Mouse (Mus musculus) liver, embryonic 12.5 days (tissue): Measurements from ENCODE around the gene Nop56. TPM values are rescaled to one million over a fixed set of nuclear protein-coding genes. Genes with fewer than 3 reads are reported as not detected.

ENCODE experiments used
- ATAC-seq: fragments of 200-750 bp; cut with Nextera tagmentation; 2 replicates; pipeline ENCODE4 v1.8.0; 2017; ENCODE audit warnings: moderate number of reproducible peaks, mild to moderate bottlenecking, moderate library complexity
- H3K27ac ChIP-seq: fragments of 300-500 bp; sonication (generic); 2 replicates; pipeline ENCODE4 v1.5.1; 2016; ENCODE audit warnings: mild to moderate bottlenecking
- H3K27me3 ChIP-seq: fragments of 300-500 bp; sonication (generic); replicated peaks from 2 replicates; pipeline ENCODE4 v1.6.1; 2016; ENCODE audit warnings: mild to moderate bottlenecking, moderate library complexity
- H3K36me3 ChIP-seq: fragments of 300-500 bp; sonication (generic); 2 replicates; pipeline ENCODE4 v1.6.1; 2016; ENCODE audit warnings: mild to moderate bottlenecking, moderate library complexity
- H3K4me1 ChIP-seq: fragments of 300-500 bp; sonication (generic); 2 replicates; pipeline ENCODE4 v1.6.1; 2016
- H3K4me2 ChIP-seq: fragments of 300-500 bp; sonication (generic); 2 replicates; pipeline ENCODE4 v1.6.1; 2016; ENCODE audit warnings: mild to moderate bottlenecking, moderate library complexity
- H3K4me3 ChIP-seq: fragments of 300-500 bp; sonication (generic); 2 replicates; pipeline ENCODE4 v1.5.1; 2016; ENCODE audit warnings: mild to moderate bottlenecking, moderate library complexity
- H3K9ac ChIP-seq: fragments of 300-500 bp; sonication (generic); 2 replicates; pipeline ENCODE4 v1.6.1; 2016; ENCODE audit warnings: mild to moderate bottlenecking, moderate library complexity
- H3K9me3 ChIP-seq: fragments of 300-500 bp; sonication (generic); replicated peaks from 2 replicates; pipeline ENCODE4 v1.6.1; 2016; ENCODE audit warnings: mild to moderate bottlenecking, moderate library complexity
- WGBS: fragments of 180-500 bp; shearing (Covaris S2); methylation state at CpG from one replicate; pipeline ENCODE4 v1.1.7; 2016; ENCODE audit not compliant: insufficient replicate concordance; 5-methylcytosine and 5-hydroxymethylcytosine counted together
- polyA plus RNA-seq: library from polyadenylated mRNA; unstranded; fragments of >200 nt; fragmentation: Nextera tagmentation; extraction: Ambion mirVana; gene quantifications from 2 replicates; pipeline ENCODE4 v1.2.1, GENCODE M21; 2016

Nop56 gene
- polyA plus RNA-seq, 1 experiment from 2014 or later: 389 TPM

DNA sequence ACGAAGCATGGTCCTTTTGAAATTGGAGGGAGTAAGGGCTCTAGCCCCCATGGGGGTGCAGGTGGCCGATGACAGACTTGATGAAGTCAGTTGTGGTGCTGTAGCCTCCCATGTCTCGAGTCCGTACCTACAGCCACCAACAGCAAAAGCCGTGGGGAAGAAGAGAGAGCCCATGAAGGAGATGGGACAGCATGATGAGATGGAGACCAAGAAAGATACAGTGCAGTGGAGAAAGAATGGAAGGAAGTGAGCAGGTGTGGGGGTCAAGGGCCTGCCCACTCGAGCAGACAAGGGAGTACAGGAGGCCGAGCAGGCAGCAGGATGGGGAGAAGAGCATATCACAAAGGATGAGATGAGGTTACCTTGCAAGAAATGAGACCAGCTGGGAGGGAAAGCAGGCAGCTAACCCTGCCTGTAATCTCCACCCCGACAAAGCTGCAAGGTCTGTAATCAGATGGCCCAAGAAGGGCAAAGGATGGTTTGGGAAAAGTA lies 5.4 kb downstream of the Nop56 start:
- H3K4me3 ChIP-seq: no peak overlapping the region
- peaks cover 76% of the 10 kb centered on the region for H3K36me3 ChIP-seq
- WGBS: 22% methylated on average over 8 of the region's 8 CpGs
- peak; percentile 3; the same call in 1 of the 2 replicates for ATAC-seq
- H3K4me1 ChIP-seq: peaks cover 66% of the 10 kb centered on the region
- no peaks in the 10 kb centered on the region for H3K9me3 ChIP-seq
- no peak overlapping the region for H3K4me2 ChIP-seq
- no peaks in the 10 kb centered on the region for H3K27me3 ChIP-seq
- H3K9ac ChIP-seq: no peak overlapping the region; the same call in 1 of the 2 replicates
- H3K27ac ChIP-seq: peak overlapping the region; percentile 31

DNA sequence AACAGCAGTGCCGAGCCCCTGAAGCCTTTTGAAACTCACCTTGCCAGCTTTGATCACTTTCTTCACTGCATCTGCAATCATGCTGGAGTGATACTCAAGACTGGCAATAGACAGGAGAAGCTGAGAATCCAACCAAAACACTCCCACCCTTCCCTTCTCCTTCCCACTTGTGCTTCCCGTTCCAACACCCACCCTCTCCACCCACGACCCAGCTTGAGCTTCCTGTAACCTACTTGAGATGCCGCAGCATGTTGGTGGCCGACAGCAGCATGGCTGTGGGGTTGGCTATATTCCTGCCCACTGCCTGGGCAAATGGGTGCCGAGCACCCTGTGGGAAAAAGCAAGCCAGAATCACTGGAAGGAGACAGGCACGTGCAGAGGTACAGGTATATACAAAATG lies 6.0 kb downstream of the Nop56 start:
- H3K27ac ChIP-seq: peak overlapping the region; percentile 31
- no peak overlapping the region for H3K9ac ChIP-seq
- H3K27me3 ChIP-seq: no peaks in the 10 kb centered on the region
- no peak overlapping the region for H3K4me2 ChIP-seq
- no peak overlapping the region for H3K4me3 ChIP-seq
- no peaks in the 10 kb centered on the region for H3K9me3 ChIP-seq
- WGBS: 60% methylated on average over 7 of the region's 7 CpGs
- ATAC-seq: no peak
- peaks cover 67% of the 10 kb centered on the region for H3K4me1 ChIP-seq
- H3K36me3 ChIP-seq: peaks cover 72% of the 10 kb centered on the region

DNA sequence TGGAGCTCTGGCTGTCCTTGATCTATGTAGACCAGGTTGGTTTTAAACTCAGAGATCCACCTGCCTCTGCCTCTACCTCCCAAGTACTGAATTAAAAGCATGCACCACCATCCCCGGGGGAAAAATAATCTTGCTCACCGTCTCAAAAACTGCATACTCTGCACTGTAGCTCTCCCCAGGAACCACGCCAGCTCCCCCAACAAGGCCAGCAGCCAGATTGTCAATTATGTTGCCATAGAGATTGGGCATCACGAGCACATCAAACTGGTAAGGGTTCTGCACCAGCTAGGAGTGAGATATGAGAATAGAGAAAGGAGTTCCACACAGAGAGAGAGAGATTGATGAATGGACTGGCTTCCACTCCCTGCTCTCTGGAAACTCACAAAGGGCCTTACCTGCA lies 6.6 kb downstream of the Nop56 start:
- Histone ChIP-seq H3K36me3 (peaks cover 67% of the 10 kb centered on the region), H3K27ac (peak overlapping the region; percentile 15; the same call in 1 of the 2 replicates), H3K4me2 (no peak overlapping the region), H3K9me3 (no peaks in the 10 kb centered on the region), H3K27me3 (no peaks in the 10 kb centered on the region), H3K4me1 (peaks cover 64% of the 10 kb centered on the region), H3K4me3 (no peak overlapping the region), H3K9ac (no peak overlapping the region)
- ATAC-seq: no peak
- WGBS: 63% methylated on average over 4 of the region's 4 CpGs

DNA sequence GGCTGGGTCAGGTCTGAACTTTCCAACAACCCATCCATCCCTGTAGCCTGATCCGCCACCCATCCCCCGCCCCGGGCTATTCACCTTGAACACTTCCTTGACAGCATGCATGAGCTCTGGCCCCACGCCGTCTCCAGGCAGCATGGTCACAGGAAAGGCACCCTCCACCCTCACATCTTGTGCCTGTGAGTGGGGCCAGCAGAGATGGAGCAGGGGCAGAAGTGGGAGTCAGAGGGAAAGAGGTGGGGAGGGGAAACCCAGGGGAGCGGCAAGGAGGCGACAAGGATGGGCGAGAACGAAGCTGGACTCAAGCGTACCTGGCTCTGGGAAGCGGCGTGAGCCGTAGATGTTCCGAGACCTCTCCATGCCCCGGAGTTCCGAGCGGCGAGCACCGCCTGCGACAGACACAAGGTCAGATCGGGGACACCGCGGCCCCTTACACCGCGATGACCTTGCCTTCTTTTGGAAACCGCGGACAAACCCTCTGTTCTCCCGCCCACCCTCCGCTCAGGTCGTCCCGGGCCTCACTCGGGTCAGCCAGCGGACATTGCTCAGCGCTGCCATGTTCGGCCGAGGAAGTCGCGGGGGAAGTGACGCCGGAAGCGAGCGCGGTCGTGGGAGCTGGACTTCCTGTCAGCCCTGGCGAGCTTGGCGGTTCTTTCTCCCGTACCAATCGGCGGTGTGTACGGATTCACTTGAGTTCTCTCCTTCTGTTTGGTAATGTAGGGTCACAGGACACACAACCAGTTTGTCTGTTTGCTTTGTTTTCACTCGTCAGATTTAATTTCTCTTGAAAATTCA lies 9.8 kb downstream of the Nop56 start, which contains the start of gene Idh3b:
TSS of gene Idh3b (minus strand) at position 694 of the 801 bp plus-strand sequence.
- H3K9me3 ChIP-seq: no peaks in the 10 kb centered on the region

DNA sequence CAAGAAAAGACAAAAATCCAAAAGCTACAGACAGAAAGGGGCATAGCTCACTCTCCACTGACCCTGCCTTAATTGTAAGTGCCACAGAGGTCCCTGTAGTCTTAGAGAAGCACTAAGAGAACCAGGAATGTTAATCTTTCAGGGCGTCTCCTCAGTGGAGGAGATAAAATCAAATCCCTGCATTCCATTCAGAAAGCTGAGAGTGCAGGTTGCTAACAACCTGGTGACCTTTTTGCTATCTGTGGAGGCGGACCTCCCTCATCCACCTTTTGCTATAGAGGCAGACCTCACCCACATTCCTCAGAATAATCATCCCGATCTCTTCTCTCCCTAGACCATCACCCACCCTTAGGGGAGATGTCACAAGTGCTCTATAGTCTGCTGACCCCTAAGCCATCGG lies 14.9 kb downstream of the Nop56 start:
- Histone ChIP-seq H3K9me3 (no peaks in the 10 kb centered on the region), H3K4me2 (no peak overlapping the region), H3K4me1 (peaks cover 16% of the 10 kb centered on the region), H3K4me3 (no peak overlapping the region), H3K36me3 (no peaks in the 10 kb centered on the region), H3K9ac (no peak overlapping the region), H3K27me3 (peaks cover 39% of the 10 kb centered on the region), H3K27ac (no peak overlapping the region)
- no peak for ATAC-seq
- WGBS: 52% methylated on average over 4 of the region's 4 CpGs

More for the DNA sequence above, 9.8 kb downstream of the Nop56 start, which contains the start of gene Idh3b:
- peak within 1 kb of the TSS; percentile 80 for H3K27ac ChIP-seq
- under 1% methylated on average over 51 of the region's 51 CpGs for WGBS
- ATAC-seq: peak; percentile 81
- H3K9ac ChIP-seq: peak within 1 kb of the TSS; percentile 85
- H3K36me3 ChIP-seq: peaks cover 36% of the 10 kb centered on the region
- H3K4me1 ChIP-seq: peaks cover 36% of the 10 kb centered on the region
- peak within 1 kb of the TSS; percentile 80 for H3K4me2 ChIP-seq
- peak within 1 kb of the TSS; percentile 89 for H3K4me3 ChIP-seq
- peaks cover 5% of the 10 kb centered on the region; the same call in 1 of the 2 replicates for H3K27me3 ChIP-seq

DNA sequence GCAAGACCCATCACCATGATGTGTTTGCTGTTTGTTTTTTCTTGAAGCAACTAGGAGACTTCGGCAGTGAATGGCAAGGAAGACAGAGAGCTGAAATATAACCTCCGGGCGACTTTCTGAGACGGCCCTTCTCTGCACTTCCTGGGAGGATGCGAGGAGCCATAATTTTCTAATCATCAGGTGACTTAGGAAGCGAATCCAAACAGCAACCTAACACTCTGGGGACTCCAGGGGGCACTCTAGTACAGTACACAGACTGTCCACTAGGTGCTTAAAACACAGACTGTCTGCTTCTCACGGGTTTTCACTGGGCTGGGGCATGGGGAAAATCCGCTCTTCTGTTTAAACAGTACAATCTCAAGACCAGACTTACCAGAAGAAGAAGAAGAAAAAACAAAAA lies 17.2 kb downstream of the Nop56 start:
- no peak for ATAC-seq
- Histone ChIP-seq H3K4me2 (no peak overlapping the region), H3K4me1 (peaks cover 26% of the 10 kb centered on the region), H3K36me3 (no peaks in the 10 kb centered on the region), H3K27me3 (peaks cover 63% of the 10 kb centered on the region), H3K9ac (no peak overlapping the region), H3K9me3 (no peaks in the 10 kb centered on the region), H3K4me3 (no peak overlapping the region), H3K27ac (no peak overlapping the region)
- WGBS: 15% methylated on average over 8 of the region's 8 CpGs

DNA sequence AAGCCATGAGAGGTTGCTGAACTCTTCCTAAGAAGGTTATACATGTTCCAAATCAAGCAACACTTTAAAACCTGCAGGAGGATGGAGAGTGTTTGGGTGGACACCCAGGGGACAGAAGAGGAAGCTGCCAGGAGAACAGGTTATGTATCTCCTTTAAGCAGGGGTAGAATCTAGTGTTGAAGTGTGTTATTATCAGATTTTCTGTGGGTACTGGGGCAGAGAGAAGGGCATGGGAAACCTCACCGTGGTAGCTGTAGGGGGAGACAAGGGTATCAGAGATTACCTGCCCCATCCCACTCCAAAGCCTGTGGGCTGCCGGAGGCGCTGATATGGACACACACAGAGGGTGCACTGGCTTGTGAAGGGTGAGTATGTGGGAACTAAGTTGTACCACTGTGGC lies 18.8 kb downstream of the Nop56 start:
- no peak overlapping the region for H3K27ac ChIP-seq
- no peaks in the 10 kb centered on the region for H3K36me3 ChIP-seq
- peaks cover 78% of the 10 kb centered on the region for H3K27me3 ChIP-seq
- no peak overlapping the region for H3K4me3 ChIP-seq
- H3K4me1 ChIP-seq: peaks cover 26% of the 10 kb centered on the region
- H3K9me3 ChIP-seq: no peaks in the 10 kb centered on the region
- WGBS: 30% methylated on average over 3 of the region's 3 CpGs
- H3K4me2 ChIP-seq: no peak overlapping the region
- no peak overlapping the region for H3K9ac ChIP-seq
- no peak for ATAC-seq

DNA sequence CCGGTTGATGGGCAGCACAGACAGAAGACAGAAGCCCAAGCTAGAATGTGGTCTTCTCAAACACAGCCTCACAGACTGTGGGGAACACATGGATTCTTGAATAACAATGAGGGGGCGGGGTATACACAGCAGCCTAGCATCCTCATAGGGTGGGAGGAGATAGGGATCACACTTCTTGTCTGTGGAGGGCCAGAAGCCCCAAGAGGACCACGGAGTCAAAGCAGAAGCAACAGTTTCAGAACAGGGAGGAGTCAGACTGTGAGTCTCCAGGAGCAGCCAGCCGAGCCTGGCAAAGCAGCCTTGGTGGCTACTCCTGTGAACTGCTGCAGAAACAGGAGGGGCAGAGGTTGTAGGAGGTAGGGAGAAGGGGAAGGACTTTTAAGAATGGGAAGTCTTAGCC lies 19.3 kb downstream of the Nop56 start:
- H3K27me3 ChIP-seq: peaks cover 83% of the 10 kb centered on the region
- no peak overlapping the region for H3K27ac ChIP-seq
- ATAC-seq: no peak
- peaks cover 26% of the 10 kb centered on the region for H3K4me1 ChIP-seq
- H3K9me3 ChIP-seq: no peaks in the 10 kb centered on the region
- no peaks in the 10 kb centered on the region for H3K36me3 ChIP-seq
- H3K4me3 ChIP-seq: no peak overlapping the region
- H3K4me2 ChIP-seq: no peak overlapping the region
- no peak overlapping the region for H3K9ac ChIP-seq
- 6% methylated on average over 4 of the region's 4 CpGs for WGBS

DNA sequence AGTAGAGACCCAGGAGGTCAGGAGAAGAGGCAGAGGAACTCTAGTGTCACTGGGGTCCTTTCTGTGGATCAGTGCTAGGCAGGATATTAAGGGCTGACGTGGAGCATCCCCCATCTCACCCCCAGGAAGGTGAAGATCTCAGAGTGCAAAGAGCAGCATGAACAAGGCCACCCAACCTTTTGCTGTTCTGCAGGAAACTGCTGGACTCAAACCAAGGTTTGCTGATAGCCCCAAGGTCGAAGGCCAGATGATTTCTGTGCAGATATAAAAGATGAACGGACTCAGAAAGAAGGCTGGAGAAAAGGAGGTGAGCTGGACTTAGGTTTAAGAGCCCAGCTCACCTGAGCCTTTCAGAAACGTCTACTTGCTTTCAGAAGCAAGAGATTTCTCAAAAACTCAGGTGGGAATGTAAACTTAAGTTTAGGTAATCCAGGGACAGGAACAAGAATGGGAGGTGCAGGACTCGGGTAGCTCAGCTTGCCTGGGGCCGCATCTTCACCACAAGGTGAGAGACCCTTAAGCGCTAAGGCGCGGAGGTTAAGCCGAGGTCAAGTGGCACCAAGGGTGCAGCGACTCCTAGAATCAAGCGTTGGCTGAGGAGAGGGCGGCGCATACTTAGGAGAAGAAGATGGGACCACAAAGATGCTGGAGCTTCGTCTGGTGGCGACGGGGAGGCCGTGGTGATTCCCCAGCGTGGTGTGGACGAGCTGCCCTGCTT lies 20.1 kb downstream of the Nop56 start:
- WGBS: 9% methylated on average over 20 of the region's 20 CpGs
- no peaks in the 10 kb centered on the region for H3K36me3 ChIP-seq
- peak overlapping the region; percentile 57 for H3K4me3 ChIP-seq
- H3K4me2 ChIP-seq: peak overlapping the region; percentile 68
- H3K9ac ChIP-seq: no peak overlapping the region
- H3K9me3 ChIP-seq: no peaks in the 10 kb centered on the region
- ATAC-seq: no peak; the same call in 1 of the 2 replicates
- no peak overlapping the region for H3K27ac ChIP-seq
- H3K4me1 ChIP-seq: peaks cover 26% of the 10 kb centered on the region
- H3K27me3 ChIP-seq: peaks cover 87% of the 10 kb centered on the region

DNA sequence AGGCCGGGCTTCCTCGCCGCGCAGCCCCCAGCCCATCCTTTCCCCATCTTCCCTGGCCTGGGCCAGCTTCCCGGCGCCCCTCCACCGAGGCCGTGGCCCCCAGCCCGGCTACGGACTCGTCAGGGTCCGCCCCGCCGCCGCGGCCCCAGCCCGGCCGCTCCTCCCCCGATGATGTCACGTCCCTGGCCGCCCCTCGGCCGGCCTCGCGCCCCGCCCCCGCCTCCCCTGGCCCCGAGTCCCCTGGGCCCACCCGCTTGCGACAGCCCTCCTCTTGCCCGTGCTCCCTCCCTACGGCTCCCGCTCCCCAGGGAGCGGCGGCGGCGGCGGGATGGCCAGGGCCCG lies 20.7 kb downstream of the Nop56 start, which contains the start of gene Ebf4:
TSS of gene Ebf4 (plus strand) at position 234 of the 342 bp plus-strand sequence.
- Histone ChIP-seq H3K4me2 (peak within 1 kb of the TSS; percentile 68), H3K36me3 (no peaks in the 10 kb centered on the region), H3K27me3 (peaks cover 92% of the 10 kb centered on the region), H3K4me3 (peak within 1 kb of the TSS; percentile 57), H3K27ac (no peak within 1 kb of the TSS), H3K9ac (peak within 1 kb of the TSS; percentile 49), H3K9me3 (no peaks in the 10 kb centered on the region), H3K4me1 (peaks cover 26% of the 10 kb centered on the region)
- WGBS: 3% methylated on average over 35 of the region's 39 CpGs
- ATAC-seq: peak; percentile 44

DNA sequence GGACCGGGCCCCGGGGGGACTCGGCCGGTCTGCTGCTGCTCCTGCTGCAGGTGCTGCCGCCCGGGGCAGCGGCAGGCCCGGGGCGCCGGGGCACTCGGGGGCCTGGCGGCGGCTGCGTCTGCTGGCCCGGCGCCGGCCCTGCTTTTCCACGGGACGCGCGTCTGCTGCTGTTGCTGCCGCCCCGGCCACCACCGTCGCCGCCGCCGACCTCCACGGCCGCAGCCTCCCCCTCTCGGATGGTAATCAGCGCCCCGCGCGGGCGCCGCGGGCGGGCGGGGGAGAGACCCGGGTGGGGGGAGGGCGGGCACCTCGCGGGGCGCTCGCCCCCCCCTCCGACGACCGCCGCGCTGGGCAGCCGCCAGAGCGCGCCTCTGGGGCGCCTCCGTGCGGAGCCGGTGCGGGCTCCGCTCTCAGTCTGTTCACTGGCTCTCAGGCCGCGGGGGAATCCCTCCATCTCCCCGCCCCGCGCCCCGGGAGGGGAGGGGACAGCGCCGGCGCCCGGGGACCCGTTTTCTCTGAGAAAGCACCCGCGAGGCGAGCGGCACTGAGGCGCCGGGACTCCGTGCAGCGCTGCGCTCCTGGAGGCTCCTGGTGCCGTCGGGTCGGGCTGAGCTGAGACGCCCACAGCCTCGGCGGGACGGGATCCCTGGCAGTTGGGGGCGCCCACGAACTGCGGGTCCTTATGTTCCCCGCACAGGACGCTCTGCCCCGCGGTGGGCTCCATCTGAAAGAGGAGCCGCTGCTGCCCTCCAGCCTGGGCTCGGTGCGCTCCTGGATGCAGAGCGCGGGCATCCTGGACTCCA lies 21.3 kb downstream of the Nop56 start:
- no peaks in the 10 kb centered on the region for H3K36me3 ChIP-seq
- H3K4me3 ChIP-seq: peak overlapping the region; percentile 57
- peaks cover 26% of the 10 kb centered on the region for H3K4me1 ChIP-seq
- no peaks in the 10 kb centered on the region for H3K9me3 ChIP-seq
- H3K27me3 ChIP-seq: peaks cover 99% of the 10 kb centered on the region
- H3K9ac ChIP-seq: peak overlapping the region; percentile 49
- WGBS: 1% methylated on average over 53 of the region's 99 CpGs
- no peak overlapping the region for H3K27ac ChIP-seq
- ATAC-seq: no peak
- H3K4me2 ChIP-seq: peak overlapping the region; percentile 68
